Mouse (Mus musculus) CD8-positive naive resting alpha-beta T cell, adult 2 months (primary cell): ENCODE measurements around the gene Otop3.
"Not testable (repeated sequence)": the region's sequence is repeated elsewhere in the genome, so short reads cannot be mapped to it uniquely, and the experiment has no call there.

Experiments
- DNase-seq, 2 experiments: peaks; one replicate each; pipeline ENCODE4 v3.0.0; 2022; ENCODE audit warnings: low read depth in 2 of 2, low spot score in 2 of 2

Otop3 gene

GRCm38 (mm10) chr11:115364136-115364535, 29.6 kb downstream of the Otop3 start:
- no peak for DNase-seq

- DNase-seq, result peak in 1 of 2 experiments; percentile 17
These were observed 31.6 kb downstream of the Otop3 start for GRCm38 (mm10) chr11:115366039-115366705.

- DNase-seq, result no peak
These were observed 32.3 kb downstream of the Otop3 start for GRCm38 (mm10) chr11:115366706-115367394.

GRCm38 (mm10) chr11:115367395-115367944, 32.9 kb downstream of the Otop3 start, which contains the start of gene Hid1:
Gene Hid1, minus strand, starts transcription at chr11:115367756.
- DNase-seq, result peak; percentile 70 to 85

DNA sequence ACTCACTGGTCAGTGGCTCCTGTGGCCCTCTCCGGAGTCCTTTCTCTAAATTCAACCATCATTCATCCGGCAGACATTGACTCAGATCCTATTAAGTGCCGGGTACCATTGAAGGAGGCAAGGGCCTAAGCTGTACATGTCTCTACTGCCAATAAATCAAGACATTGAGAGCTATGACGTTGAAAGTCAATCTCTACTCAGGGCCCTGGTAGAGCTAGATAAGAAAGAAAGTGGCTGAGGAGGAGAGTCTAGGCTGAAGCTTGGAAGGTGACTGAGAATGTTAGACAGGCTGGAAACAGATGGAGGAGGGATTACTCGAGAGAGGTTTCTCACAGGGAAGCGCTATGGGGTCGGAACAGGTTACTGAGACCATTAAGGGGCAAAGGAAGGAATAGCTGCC, 35.8 kb downstream of the Otop3 start:
- DNase-seq, result no peak

GRCm38 (mm10) chr11:115371354-115371753, 36.8 kb downstream of the Otop3 start:
- no peak for DNase-seq

GRCm38 (mm10) chr11:115372015-115372414, 37.5 kb downstream of the Otop3 start:
- DNase-seq, result no peak

DNA sequence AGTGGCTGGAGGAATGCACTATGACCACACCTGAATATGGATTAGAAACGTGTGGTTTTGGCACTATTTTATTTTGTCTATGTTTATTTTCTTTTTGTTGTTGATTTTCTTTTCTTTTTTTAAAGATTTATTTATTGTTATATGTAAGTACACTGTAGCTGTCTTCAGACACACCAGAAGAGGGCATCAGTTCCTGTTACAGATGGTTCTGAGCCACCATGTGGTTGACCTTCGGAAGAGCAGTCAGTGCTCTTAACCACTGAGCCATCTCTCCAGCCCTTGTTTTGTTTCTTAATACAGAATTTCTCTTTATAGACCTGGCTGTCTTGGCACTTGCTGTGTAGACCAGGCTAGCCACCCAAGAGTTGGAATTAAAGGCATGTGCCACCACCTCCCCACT, 38.2 kb downstream of the Otop3 start:
- no peak for DNase-seq

DNA sequence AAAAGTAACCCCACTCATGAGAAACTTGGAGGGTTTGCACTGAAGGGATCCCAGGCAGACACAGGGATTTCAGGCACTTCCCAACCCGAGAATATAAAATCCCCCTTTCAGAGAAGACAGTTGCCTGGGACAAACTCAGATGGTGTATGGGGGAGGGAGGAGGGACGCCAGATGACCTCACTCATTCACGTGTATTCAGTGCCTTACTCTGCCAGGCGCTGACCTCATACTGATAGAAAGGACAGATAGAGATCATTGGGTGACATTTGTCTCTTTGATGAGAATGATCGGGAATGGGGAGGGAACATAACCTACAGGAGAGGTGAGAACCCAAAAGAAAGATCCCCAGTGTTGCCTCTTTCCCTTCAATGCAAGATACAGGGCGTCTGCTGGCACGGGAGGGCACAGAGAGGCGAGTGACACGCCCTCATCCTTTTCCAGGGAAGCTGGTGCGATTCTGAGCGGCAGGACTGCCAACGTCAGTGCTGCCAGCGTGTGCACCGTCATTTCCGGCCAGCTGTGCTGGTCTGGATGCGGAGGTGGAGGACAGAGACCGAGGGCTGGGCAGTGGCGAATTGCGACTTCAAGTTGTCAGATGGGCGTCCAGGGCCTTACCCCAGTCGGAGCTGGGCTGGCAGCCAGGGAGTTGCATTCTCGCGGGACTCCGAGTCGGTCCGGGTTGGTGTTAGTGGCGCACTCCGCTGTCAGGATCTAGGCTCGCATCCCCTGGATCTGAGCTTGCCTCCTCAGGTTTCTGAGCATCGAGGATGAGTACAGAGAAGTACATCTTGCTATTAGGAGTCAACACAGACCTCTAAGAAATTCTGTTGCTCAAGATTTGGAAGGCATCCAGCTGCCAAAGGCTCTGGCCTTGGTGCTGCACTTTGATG, 39.5 kb downstream of the Otop3 start:
- DNase-seq, result no peak

GRCm38 (mm10) chr11:115374695-115375425, 40.3 kb downstream of the Otop3 start:
- no peak for DNase-seq

GRCm38 (mm10) chr11:115376722-115377121, 42.2 kb downstream of the Otop3 start:
- no peak for DNase-seq

- no peak for DNase-seq
These were observed 42.7 kb downstream of the Otop3 start for GRCm38 (mm10) chr11:115377254-115377653.

DNA sequence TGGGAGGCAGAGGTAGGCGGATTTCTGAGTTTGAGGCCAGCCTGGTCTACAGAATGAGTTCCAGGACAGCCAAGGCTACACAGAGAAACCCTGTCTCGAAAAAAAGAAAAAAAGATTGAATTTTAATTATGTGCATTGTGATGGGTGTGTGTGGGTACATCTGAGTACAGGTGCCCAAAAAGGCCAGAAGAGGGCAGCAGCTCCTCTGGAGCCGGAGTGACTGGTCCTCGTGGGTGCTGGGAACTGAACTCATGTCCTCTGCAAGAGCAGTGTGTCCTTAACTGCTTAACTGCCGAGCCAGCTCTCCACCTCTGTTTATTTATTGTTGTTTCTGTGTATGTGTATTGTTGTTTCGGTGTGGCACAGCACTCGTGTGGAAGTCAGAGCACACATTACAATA, 43.3 kb downstream of the Otop3 start:
- no peak for DNase-seq

- DNase-seq, result no peak
These were observed 46.7 kb downstream of the Otop3 start for GRCm38 (mm10) chr11:115381276-115381675.

- peak in 1 of 2 experiments; percentile 6 for DNase-seq
These were observed 47.4 kb downstream of the Otop3 start, which contains the start of gene Cdr2l for GRCm38 (mm10) chr11:115381743-115382539. Gene Cdr2l, plus strand, starts transcription at chr11:115381916.

GRCm38 (mm10) chr11:115382891-115383290, 48.4 kb downstream of the Otop3 start:
- no peak for DNase-seq

- DNase-seq, result no peak
These were observed 49.4 kb downstream of the Otop3 start for GRCm38 (mm10) chr11:115383701-115384474.

DNA sequence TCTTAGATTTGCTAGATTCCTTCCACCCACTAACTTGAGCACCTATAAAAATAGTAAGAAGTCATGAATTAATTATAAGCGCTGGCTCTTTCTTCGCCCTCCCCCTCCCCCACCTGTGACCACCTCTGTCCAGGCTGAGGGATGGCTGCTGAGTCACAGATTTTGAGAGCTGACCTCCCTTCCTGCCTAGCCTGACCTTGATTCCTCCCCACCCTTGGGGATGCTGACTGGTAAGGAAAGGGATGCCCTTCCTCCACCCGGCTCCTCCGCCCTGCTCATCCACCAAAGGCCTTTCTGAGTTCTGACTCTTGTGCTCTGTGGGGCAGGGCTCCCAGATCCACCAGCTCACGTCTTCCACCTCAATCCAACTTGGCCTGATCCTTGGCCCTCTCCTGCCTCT, 50.1 kb downstream of the Otop3 start:
- DNase-seq, result no peak

DNA sequence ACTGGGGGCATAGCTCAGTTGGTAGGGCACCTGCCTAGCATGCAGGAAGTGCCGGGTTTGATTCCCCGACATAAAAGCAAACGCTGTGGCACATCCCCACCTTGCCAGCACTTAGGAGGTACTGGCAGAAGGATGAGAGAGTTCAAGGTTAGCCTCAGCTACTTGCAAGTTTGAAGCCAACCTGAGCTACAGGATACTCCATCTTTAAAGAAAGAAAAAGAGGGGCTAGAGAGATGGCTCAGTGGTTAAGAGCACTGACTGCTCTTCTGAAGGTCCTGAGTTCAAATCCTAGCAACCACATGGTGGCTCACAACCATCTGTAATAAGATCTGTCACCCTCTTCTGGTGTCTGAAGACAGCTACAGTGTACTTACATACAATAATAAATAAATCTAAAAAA, 52.3 kb downstream of the Otop3 start:
- DNase-seq, result not testable (repeated sequence)
